Mouse (Mus musculus) stomach, postnatal 0 days (tissue): ENCODE data around the gene Gm5767.

Experiments
- CTCF ChIP-seq: IDR thresholded peaks from 2 replicates; pipeline ENCODE4 v1.5.1; 2016; ENCODE audit warnings: antibody characterized with exemption, low read depth, mild to moderate bottlenecking, moderate library complexity
- EP300 ChIP-seq: optimal IDR thresholded peaks from 2 replicates; pipeline ENCODE3; 2016; ENCODE audit warnings: antibody characterized with exemption

DNA sequence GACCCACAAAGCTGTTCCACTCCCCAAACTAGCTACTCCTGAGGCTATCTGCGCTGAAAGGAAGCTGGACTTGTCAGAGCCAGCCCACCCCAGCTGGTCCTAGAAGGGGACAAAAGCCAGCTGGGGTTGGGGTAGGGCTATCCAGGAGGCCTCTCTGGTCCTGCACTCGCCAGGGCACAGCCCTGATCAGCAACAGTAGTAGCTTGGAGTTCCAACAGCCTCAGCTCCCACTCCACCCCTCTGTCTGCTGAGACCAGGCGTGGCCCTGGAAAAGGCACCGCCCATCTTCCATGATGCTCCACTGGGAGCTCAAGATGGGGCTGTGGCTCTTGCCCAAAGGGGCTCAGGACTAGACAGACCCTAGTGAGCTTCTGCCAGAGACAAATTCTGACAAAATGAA lies 12.8 kb upstream of the Gm5767 start:
- TF ChIP-seq CTCF: no peak
- no peak for TF ChIP-seq EP300
